8 mouse cellular contexts compared by ENCODE assay signal in genomic region chr15:32778599-32779273, GRCm38 (mm10).
A peak's percentile ranks its signal among the peaks of the same experiment; 100 is the strongest.
DNase-seq lines count a peak whose midpoint lies in the region; ATAC-seq lines count a peak whose summit lies in the region.
"Not testable (repeated sequence)": the region's sequence is repeated elsewhere in the genome, so short reads cannot be mapped to it uniquely, and the experiment has no call there.

No protein-coding gene starts in this region.

- H3K4me1 ChIP-seq in hindbrain, embryonic 11.5 days (replicated peaks; ENCODE audit: control insufficient read depth, insufficient read depth, low read length); liver, embryonic 15.5 days (replicated peaks); neural tube, embryonic 12.5 days: not testable (repeated sequence)

- not testable (repeated sequence) for H3K27me3 ChIP-seq in hindbrain, embryonic 11.5 days (ENCODE audit: control insufficient read depth, insufficient read depth, low read length); liver, embryonic 15.5 days; neural tube, embryonic 12.5 days (replicated peaks)

- H3K9ac ChIP-seq in hindbrain, embryonic 11.5 days (ENCODE audit: low read depth, low read length): peak overlapping the region; percentile 54
- H3K9ac ChIP-seq in liver, embryonic 15.5 days: not testable (repeated sequence)
- peak overlapping the region; percentile 49 for H3K9ac ChIP-seq in neural tube, embryonic 12.5 days

- not testable (repeated sequence) for H3K9me3 ChIP-seq in hindbrain, embryonic 11.5 days (ENCODE audit: control insufficient read depth, low read length); liver, embryonic 15.5 days (replicated peaks); neural tube, embryonic 12.5 days

- peak overlapping the region; percentile 74 for H3K4me2 ChIP-seq in hindbrain, embryonic 11.5 days (replicated peaks; ENCODE audit: low read depth, low read length)
- H3K4me2 ChIP-seq in liver, embryonic 15.5 days: peak overlapping the region; percentile 51
- H3K4me2 ChIP-seq in neural tube, embryonic 12.5 days (replicated peaks): peak overlapping the region; percentile 80

- peak; percentile 96 for ATAC-seq in hindbrain, embryonic 11.5 days (ENCODE audit: low FRiP score)
- peak; percentile 63; the same call in 1 of the 2 replicates for ATAC-seq in liver, embryonic 15.5 days (ENCODE audit: insufficient read depth)
- ATAC-seq in neural tube, embryonic 12.5 days (ENCODE audit: low FRiP score, low read depth): peak; percentile 97

- not testable (repeated sequence) for H3K36me3 ChIP-seq in hindbrain, embryonic 11.5 days (ENCODE audit: control insufficient read depth, insufficient read depth, low read length); liver, embryonic 15.5 days (replicated peaks); neural tube, embryonic 12.5 days

- under 1% methylated on average over 30 of the region's 34 CpGs for WGBS in hindbrain, embryonic 11.5 days
- WGBS in liver, embryonic 15.5 days (ENCODE audit: insufficient replicate concordance): under 1% methylated on average over 33 of the region's 34 CpGs
- WGBS in neural tube, embryonic 12.5 days: 1% methylated on average over 33 of the region's 34 CpGs

- peak overlapping the region; percentile 48 for H3K4me3 ChIP-seq in hindbrain, embryonic 11.5 days (ENCODE audit: low read depth, low read length)
- H3K4me3 ChIP-seq in liver, embryonic 15.5 days (replicated peaks): peak overlapping the region; percentile 39
- H3K4me3 ChIP-seq in neural tube, embryonic 12.5 days: peak overlapping the region; percentile 46

- peak; percentile 53 for DNase-seq in adipocyte (ENCODE audit: low spot score)
- DNase-seq in embryo, embryonic 10 days (ENCODE audit: low spot score): peak; percentile 82
- peak; percentile 81 for DNase-seq in gastrocnemius, adult 18-20 months (ENCODE audit: low spot score)
- peak; percentile 76 for DNase-seq in hindbrain, embryonic 11.5 days (ENCODE audit: low spot score)
- peak; percentile 71 to 77 for DNase-seq in layer of hippocampus, adult 8-10 months (ENCODE audit: low spot score in 2 of 2)
- peak; percentile 73 for DNase-seq in testis, postnatal 14 days (ENCODE audit: low spot score)

- not testable (repeated sequence) for H3K27ac ChIP-seq in hindbrain, embryonic 11.5 days (ENCODE audit: low read depth, low read length); liver, embryonic 15.5 days (replicated peaks); neural tube, embryonic 12.5 days
